Mouse (Mus musculus) frontal cortex, adult (tissue): ENCODE measurements at regions not wholly inside any gene's neighbourhood (a gene's known extent, or its start where the extent isn't known, plus 50 kb on each side); places are given as distances from the start of the nearest gene placed in this dataset.

ENCODE experiments used
- ATAC-seq: cut with Nextera tagmentation; 2 replicates; pipeline ENCODE4 v1.9.2; 2017; ENCODE audit warnings: mild to moderate bottlenecking, moderate library complexity, mixed read lengths; ENCODE audit not compliant: low TSS enrichment

GRCm38 (mm10) chr19:50087277-50087676, 591.2 kb downstream of the Sorcs1 start:
- no peak for ATAC-seq

DNA sequence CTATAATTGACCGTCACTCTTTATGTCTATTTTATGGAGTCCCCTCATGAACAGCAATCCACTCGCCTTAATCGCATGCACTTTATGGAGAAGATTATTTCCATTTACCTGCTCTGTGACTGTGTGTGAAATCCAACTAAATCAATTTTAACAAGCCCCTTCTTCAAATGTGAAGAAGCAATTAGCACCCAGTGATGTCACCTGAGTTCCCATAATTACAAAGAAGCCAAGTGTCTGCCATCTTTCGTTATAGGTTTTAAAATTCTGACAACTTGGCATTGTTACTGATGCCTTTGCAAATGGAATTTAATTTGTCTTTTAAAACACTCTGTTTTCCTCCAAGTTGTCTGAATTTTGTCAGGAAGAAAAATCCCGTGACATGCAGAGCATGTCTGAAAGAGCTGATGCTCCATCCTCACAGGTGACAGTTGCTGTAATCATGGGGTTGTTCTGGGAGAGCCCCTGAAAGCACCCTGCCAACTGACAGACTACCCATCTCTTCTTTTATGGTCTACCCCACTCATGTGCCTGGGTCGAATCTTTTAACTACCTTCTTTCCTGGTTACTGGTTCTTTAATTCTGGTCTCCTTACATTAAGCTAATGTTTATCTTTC, 600.9 kb downstream of the Sorcs1 start:
- no peak for ATAC-seq

DNA sequence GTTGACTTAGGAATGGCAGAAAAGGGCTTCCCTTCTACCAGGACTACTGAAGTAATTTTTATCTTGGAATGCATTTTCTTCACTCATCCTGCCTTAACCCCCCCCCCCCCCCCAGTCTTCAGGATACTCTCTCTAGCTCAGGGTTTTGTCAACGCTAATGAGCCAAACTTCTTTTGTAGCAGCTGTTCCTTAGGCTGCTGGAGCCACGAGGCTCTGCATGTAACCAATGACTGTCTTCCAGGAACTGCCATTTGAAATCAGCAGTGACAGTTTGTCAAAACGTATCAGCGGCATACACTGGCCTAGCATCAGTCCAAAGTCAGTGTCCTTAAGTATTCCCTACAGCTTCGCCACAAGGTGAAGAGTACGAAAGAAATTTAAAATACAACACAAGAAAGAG, 618.0 kb downstream of the Sorcs1 start:
- ATAC-seq: no peak

- ATAC-seq: no peak
Measured at GRCm38 (mm10) chr19:50052910-50053309, 625.5 kb downstream of the Sorcs1 start.

GRCm38 (mm10) chr19:50045761-50046160, 632.7 kb downstream of the Sorcs1 start:
- ATAC-seq: no peak

DNA sequence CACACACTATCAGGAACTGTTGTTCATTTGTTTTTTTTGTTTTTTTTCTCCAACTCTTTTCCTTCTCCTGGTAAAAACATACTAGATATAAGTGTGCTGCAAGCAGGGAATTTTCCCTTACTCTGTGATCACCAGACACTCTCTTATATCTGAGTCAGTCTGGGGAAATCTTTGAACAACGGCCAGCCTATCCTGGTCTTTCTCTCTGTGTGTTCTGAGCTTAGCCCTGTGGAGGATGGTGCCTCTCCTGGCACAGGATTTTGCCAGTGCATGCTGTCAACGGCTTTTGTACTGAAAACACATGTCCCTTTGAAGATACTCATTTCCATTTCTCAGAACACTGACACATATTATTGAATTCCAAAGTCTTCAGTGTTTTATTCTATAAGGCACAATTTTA, 664.8 kb downstream of the Sorcs1 start:
- ATAC-seq: peak; percentile 98

GRCm38 (mm10) chr19:50005248-50005647, 673.2 kb downstream of the Sorcs1 start:
- no peak for ATAC-seq

DNA sequence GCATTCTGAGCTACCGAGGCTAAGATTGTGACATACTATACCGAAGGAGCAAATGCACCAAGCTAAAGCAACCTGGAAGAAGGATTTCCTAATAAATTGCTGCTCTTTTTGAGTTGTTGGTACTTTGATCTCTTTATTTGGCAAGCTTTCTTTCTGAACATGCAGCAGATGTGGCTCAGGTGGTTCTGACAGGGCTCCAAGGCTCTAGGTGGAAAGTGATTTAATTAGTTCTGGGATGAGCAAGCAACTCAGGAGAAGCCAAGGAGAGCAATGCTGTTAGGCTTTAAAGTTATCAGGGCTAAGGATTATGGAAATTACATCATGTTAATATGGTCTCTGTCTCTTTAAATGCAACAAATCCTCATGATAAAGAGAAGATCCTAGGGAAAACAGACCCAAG, 692.6 kb downstream of the Sorcs1 start:
- ATAC-seq: no peak

GRCm38 (mm10) chr19:49966284-49966841, 712.1 kb downstream of the Sorcs1 start:
- peak; percentile 91 for ATAC-seq

DNA sequence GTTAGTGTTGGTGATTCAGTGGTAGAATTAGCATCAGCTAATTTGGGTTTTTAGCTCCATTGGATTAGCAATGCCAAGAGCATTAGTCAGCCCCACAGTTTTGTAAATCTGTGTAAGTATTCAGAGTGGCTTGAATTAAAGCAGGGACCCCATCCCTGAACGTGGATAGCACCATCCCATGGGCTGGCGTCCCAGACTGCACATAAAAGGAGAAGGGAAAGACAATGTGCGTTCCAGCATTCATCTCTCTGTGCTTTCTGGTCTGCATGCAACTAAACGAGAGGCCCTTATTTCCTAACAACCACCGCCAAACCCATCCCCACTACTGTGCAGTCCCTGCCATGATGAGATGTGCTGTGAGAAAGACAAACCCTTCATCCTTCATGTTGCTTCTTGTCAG, 713.8 kb downstream of the Sorcs1 start:
- ATAC-seq: peak; percentile 52; the same call in 1 of the 2 replicates

DNA sequence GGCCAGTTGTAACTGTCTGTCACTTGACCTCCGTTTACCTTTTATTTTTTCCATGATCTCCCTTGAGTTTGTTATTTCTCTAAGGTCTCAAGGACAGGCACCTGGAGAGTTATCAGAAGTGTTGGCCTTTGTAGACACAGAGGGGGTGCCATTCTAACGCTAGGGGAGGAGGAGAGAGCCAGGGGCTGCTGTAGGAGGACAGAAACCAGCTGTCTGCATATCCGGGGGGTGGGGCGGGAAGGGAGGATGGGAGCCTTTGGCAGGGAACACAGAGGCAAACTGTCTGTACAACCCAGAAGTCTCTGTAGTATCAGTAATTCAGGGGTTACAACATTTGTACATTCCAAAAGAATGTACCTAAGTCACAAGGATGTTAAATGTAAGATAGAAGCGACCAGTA, 719.9 kb downstream of the Sorcs1 start:
- ATAC-seq: no peak

DNA sequence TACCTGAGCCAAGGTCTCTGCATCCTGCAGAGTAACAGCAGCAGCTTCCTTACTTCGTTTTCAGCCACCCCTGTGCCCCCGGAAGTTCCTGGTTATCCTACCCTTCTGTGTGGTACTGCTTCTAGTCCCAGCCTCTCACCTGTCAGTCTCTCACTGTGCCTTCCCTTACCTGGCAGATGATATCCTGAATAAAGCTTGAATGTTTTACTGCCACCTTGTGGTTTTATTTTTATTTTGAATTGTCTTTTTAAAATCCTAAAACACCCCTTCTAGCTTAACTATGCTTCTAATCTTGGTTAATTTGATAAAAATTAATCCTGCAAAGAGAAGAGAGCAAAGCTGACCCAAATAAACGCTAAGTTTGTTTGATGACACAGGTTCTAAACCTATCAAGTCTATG, 747.2 kb downstream of the Sorcs1 start:
- ATAC-seq: peak; percentile 38; the same call in 1 of the 2 replicates

- ATAC-seq: no peak
Measured at GRCm38 (mm10) chr19:49911738-49912137, 766.7 kb downstream of the Sorcs1 start.

DNA sequence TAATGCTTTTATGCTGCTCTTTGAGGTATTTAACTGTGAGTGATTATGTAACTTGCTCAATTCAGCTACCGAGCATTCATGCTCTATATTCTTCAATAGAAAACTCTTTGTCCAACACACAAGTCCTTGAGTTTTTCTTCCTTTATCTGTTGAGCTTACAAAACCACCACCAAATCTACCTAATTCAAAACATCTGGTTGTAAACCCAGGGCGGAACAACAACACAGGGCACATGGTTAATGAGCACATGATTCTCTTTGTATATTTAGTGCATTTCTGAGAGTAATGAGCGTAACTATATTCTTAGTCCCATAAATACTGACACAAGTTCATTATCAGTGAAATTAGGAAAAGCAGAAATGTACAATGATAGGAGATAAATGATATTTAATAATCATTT, 798.2 kb downstream of the Sorcs1 start:
- no peak for ATAC-seq

DNA sequence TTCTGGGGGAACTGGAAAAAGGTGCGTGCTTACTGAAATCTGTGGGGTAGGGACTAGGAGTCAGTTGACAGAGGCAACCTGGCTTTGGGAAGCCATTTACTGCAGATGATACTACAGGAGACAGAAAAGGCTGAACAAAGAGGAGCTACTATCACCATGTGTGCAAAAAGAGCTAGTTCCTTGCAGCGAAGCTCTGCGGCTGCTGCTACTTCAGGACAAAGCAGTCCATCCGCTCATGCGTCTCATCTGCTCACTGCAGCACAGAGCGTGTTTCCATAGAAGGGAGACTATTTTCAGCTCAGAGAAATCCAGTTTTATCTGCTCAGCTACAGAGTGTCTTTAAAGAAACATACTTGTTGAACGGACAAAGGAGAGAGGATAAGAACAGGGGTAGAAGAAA, 817.7 kb downstream of the Sorcs1 start:
- ATAC-seq: peak; percentile 98

- no peak for ATAC-seq
Measured at GRCm38 (mm10) chr19:49855481-49856035, 822.9 kb downstream of the Sorcs1 start.

DNA sequence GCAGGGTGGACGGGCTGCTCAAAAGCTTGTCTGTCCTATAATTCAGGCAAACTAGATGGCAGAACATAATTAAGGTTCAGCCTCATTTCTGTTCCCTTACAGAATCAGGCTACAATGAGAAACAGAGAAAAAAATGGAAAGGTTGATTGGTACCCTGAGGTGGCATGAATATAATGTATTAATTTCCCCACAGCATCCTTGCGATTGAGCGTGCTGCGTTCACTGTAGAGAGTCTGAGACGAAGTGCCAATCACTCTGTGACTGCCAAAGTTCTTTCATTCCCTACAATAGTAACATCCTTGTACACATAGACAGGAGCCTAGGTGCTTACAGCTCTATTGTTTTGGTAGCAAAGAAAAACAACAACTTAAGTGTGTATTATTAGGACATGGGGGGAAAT, 836.5 kb downstream of the Sorcs1 start:
- no peak for ATAC-seq

GRCm38 (mm10) chr19:49839153-49839911, 839.1 kb downstream of the Sorcs1 start:
- no peak for ATAC-seq

DNA sequence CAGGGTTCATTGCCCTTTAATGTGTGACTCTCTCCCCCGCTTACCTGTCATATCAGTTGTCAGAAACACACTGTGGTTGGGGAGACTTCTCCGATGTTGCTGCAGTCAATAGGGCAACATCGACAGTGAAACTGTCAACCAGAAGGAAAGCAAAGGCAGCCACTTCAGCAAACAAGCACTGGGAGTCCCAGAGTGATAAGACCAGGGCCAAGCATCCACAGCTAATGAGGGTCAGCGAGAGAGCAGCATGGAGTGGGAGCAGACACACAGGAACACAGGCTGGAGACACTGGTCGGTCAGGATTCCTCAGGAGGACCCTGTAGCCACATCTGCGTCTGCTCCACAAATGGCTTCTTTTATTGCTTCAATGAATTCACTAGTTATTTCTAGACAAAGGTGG, 847.5 kb downstream of the Sorcs1 start:
- ATAC-seq: no peak

DNA sequence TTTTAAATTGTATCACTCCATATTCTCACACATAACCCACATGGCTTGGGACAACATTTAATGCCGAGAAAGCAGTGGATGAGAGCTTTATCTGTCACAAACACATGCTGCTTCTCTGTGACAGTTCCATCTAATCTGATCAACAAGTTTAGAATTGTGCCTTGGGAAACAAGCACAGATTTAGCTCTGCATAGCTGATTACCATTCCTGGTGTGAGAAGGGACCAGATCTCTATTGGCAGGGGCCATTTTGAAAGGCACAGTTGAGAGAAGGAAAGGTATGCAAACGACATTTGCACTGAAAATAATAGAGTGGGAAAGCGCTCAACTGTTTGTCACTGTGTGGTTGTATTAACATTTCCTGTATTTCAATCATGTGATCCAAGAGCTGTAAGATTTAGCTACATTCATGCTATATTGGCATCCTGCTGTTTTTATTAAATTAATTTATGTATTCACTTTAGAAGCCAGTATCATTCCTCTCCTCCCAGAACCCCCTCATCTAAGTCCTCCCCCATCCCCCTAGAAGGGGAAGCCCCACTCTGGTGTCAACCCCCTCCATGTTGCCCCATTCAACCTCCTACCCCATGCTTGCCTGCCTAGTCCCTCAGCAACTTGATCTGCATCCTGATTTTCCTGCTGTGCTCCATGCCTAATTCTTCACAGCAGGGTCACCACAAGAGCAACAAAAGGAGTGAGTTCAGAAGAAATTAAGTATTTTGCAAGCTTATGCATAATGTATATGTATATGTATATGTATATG, 872.6 kb downstream of the Sorcs1 start:
- ATAC-seq: no peak
